Mouse (Mus musculus): ENCODE data around the gene Ppp2r5e.
A peak's percentile ranks its signal among the peaks of the same experiment; 100 is the strongest.

- TF ChIP-seq CTCF (IDR thresholded peaks at IDR 0.05; ENCODE audit: extremely low read depth, insufficient read depth, low read length), result no peak
- TF ChIP-seq POLR2A (IDR thresholded peaks at IDR 0.05; ENCODE audit: extremely low read depth, insufficient read depth, low read length), result peak; percentile 75
Measured at GRCm38 (mm10) chr12:75596154-75597002, at the start of gene Ppp2r5e.
